Mouse (Mus musculus) adrenal gland, postnatal 10 days (tissue): ENCODE measurements around the gene Unc93a2. TPM values are rescaled to one million over a fixed set of nuclear protein-coding genes. Genes with fewer than 3 reads are reported as not detected.
"Not testable (repeated sequence)": the region's sequence is repeated elsewhere in the genome, so short reads cannot be mapped to it uniquely, and the experiment has no call there.

ENCODE experiments used
- DNase-seq: peaks from one replicate; pipeline ENCODE4 v3.0.0; 2021; ENCODE audit warnings: mixed read lengths
- total RNA-seq, 2 experiments: library from RNA; stranded (reverse); gene quantifications; 2 replicates each; pipeline ENCODE4 v1.2.3; 2021

Gene Unc93a2
- total RNA-seq, 2 experiments from 2014 or later, result 1.8 to 2.0 TPM

GRCm38 (mm10) chr17:7371879-7372278, 13.4 kb downstream of the Unc93a2 start, which contains the start of gene Gm49630:
Gm49630 (minus strand) TSS chr17:7371979.
- DNase-seq, result not testable (repeated sequence)

GRCm38 (mm10) chr17:7369401-7369800, 15.9 kb downstream of the Unc93a2 start:
- DNase-seq, result peak; percentile 22

GRCm38 (mm10) chr17:7366676-7367374, 18.4 kb downstream of the Unc93a2 start:
- not testable (repeated sequence) for DNase-seq

- not testable (repeated sequence) for DNase-seq
These were observed 19.0 kb downstream of the Unc93a2 start for GRCm38 (mm10) chr17:7366265-7366664.

GRCm38 (mm10) chr17:7365615-7366014, 19.6 kb downstream of the Unc93a2 start:
- DNase-seq, result not testable (repeated sequence)

GRCm38 (mm10) chr17:7360749-7361465, 24.4 kb downstream of the Unc93a2 start:
- DNase-seq, result peak; percentile 71

- not testable (repeated sequence) for DNase-seq
These were observed 25.5 kb downstream of the Unc93a2 start for GRCm38 (mm10) chr17:7359806-7360205.

GRCm38 (mm10) chr17:7352596-7352995, 32.7 kb downstream of the Unc93a2 start, which contains the start of gene Ttll2:
Ttll2 (minus strand) TSS chr17:7352696.
- not testable (repeated sequence) for DNase-seq

- not testable (repeated sequence) for DNase-seq
These were observed 36.5 kb downstream of the Unc93a2 start for GRCm38 (mm10) chr17:7348765-7349164.

GRCm38 (mm10) chr17:7337381-7337780, 47.9 kb downstream of the Unc93a2 start:
- DNase-seq, result not testable (repeated sequence)

GRCm38 (mm10) chr17:7332745-7333144, 52.5 kb downstream of the Unc93a2 start:
- not testable (repeated sequence) for DNase-seq

GRCm38 (mm10) chr17:7326415-7326814, 58.8 kb downstream of the Unc93a2 start:
- DNase-seq, result not testable (repeated sequence)

- DNase-seq, result not testable (repeated sequence)
These were observed 60.9 kb downstream of the Unc93a2 start, which contains the start of gene Tcp10a for GRCm38 (mm10) chr17:7324346-7324745. Tcp10a (plus strand) TSS chr17:7324646.

- not testable (repeated sequence) for DNase-seq
These were observed 65.5 kb downstream of the Unc93a2 start for GRCm38 (mm10) chr17:7319789-7320188.

GRCm38 (mm10) chr17:7315693-7316382, 69.4 kb downstream of the Unc93a2 start:
- not testable (repeated sequence) for DNase-seq

Other genes with a start within 250 kb of the Unc93a2 start
- gene Rps6ka2, start 215.3 kb downstream of the Unc93a2 start, total RNA-seq, result 10 to 100 TPM; 12.9 to 23.2 TPM
- not detected for gene Tcp10a, start 60.8 kb downstream of the Unc93a2 start, total RNA-seq
- gene Ttll2, start 32.8 kb downstream of the Unc93a2 start, total RNA-seq, result not detected
- gene Gm49630, start 13.5 kb downstream of the Unc93a2 start, total RNA-seq, result not detected